Mouse (Mus musculus) midbrain, embryonic 14.5 days (tissue): ENCODE data around the gene Hist3h2ba. TPM values are rescaled to one million over a fixed set of nuclear protein-coding genes. Genes with fewer than 3 reads are reported as not detected.

ENCODE experiments used
- ATAC-seq: fragments of 200-750 bp; cut with Nextera tagmentation; 2 replicates; pipeline ENCODE4 v1.8.0; 2017; ENCODE audit warnings: moderate number of reproducible peaks, moderate library complexity; ENCODE audit not compliant: low FRiP score, low TSS enrichment
- DNase-seq: peaks from one replicate; pipeline ENCODE4 v3.0.0-alpha.2; 2015
- H3K27ac ChIP-seq: fragments of 300-500 bp; sonication (generic); replicated peaks from 2 replicates; pipeline ENCODE4 v1.5.1; 2014; ENCODE audit warnings: mild to moderate bottlenecking, low read depth, low read length, moderate library complexity
- H3K27me3 ChIP-seq: fragments of 300-500 bp; sonication (generic); 2 replicates; pipeline ENCODE4 v1.6.1; 2014; ENCODE audit warnings: low read length, control low read depth, mixed read lengths; ENCODE audit not compliant: control insufficient read depth, insufficient read depth
- H3K36me3 ChIP-seq: fragments of 300-500 bp; sonication (generic); 2 replicates; pipeline ENCODE4 v1.6.1; 2014; ENCODE audit warnings: low read length, control low read depth; ENCODE audit not compliant: control insufficient read depth, insufficient read depth
- H3K4me1 ChIP-seq: fragments of 300-500 bp; sonication (generic); 2 replicates; pipeline ENCODE4 v1.6.1; 2014; ENCODE audit warnings: mild to moderate bottlenecking, antibody characterized with exemption, low read length, control low read depth; ENCODE audit not compliant: control insufficient read depth, insufficient read depth
- H3K4me2 ChIP-seq: fragments of 300-500 bp; sonication (generic); 2 replicates; pipeline ENCODE4 v1.6.1; 2014; ENCODE audit warnings: mild to moderate bottlenecking, low read length, moderate library complexity
- H3K4me3 ChIP-seq: fragments of 300-500 bp; sonication (generic); replicated peaks from 2 replicates; pipeline ENCODE4 v1.5.1; 2014; ENCODE audit warnings: low read depth, low read length
- H3K9ac ChIP-seq: fragments of 300-500 bp; sonication (generic); replicated peaks from 2 replicates; pipeline ENCODE4 v1.6.1; 2014; ENCODE audit warnings: mild to moderate bottlenecking, low read length, moderate library complexity
- H3K9me3 ChIP-seq: fragments of 300-500 bp; sonication (generic); 2 replicates; pipeline ENCODE4 v1.6.1; 2016; ENCODE audit warnings: low read length, control low read depth, mixed read lengths; ENCODE audit not compliant: control insufficient read depth
- WGBS: fragments of 180-500 bp; shearing (Covaris S2); extraction: QIAGEN DNeasy Blood & Tissue Kit; methylation state at CpG from one replicate; pipeline ENCODE4 v1.1.7; 2014; 5-methylcytosine and 5-hydroxymethylcytosine counted together
- microRNA-seq: library from miRNA; unstranded; fragments of <30 nt; microRNA quantifications from one replicate; pipeline ENCODE4, GENCODE M21; 2016
- polyA plus RNA-seq: library from polyadenylated mRNA; unstranded; fragments of >200 nt; fragmentation: Nextera tagmentation; extraction: Ambion mirVana; gene quantifications from 2 replicates; pipeline ENCODE4 v1.2.1, GENCODE M21; 2014

The Hist3h2ba gene
- polyA plus RNA-seq, 1 experiment from 2014 or later: 239 TPM

DNA sequence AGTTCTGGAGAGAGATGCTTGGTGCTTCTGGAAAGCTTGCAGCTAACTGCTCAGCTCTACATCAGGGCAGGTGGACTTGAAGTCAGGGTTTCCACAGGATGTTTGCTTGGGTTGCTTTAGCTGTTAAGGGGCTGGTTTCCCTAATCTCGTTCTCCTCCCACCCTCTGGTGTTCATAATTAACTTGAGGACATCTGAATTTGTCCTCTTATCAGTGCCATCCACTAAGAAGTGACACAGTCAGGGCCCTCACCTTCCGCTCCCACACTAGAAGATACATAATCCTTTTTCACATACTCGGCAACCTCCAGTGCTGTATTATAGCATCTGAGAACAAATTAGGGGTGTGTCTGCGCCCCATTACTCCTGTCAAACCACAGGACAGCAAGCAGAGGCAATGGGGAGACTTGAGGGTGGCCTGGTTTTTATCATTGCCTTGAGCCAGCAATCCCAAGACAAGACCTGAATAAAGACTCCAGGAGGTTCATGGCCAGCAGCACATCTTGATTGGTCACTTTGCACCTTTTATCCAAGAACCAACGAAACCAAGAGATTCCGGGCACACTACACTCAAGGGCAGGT lies 44.5 kb downstream of the Hist3h2ba start:
- H3K36me3 ChIP-seq: peaks cover 36% of the 10 kb centered on the region
- WGBS: 84% methylated on average over 6 of the region's 6 CpGs
- no peak for ATAC-seq

DNA sequence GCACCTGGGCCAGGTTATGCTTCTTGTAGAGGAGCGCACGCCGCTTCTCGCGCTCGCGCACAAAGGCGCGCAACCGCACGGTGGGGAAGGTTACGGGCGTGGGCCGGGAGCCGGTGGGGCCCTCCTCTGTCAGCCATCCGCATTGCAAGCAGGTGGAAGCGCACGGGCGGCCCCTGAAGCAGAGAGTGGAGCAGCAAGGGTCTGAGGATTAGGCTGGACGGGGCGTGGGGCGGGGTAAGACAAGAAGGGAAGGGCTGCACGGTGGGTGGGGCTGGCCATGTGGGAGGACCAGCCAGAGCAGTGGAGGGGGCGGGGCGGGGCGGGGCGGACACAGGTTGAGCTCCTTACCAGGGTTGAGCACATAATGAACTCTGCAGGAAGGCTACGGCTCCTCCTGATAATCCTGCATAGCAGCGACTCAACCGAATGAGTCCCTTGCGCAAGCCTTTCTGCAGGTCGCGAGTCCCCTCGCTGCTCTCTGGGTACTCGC lies 45.7 kb downstream of the Hist3h2ba start:
- under 1% methylated on average over 35 of the region's 35 CpGs for WGBS
- DNase-seq (peak; percentile 70), ATAC-seq (peak; percentile 37; the same call in 1 of the 2 replicates)
- Histone ChIP-seq H3K27ac (no peak overlapping the region), H3K9ac (peak overlapping the region; percentile 34; the same call in 1 of the 2 replicates), H3K4me2 (peak overlapping the region; percentile 58), H3K9me3 (no peaks in the 10 kb centered on the region), H3K36me3 (peaks cover 24% of the 10 kb centered on the region), H3K4me3 (peak overlapping the region; percentile 35), H3K27me3 (peaks cover 19% of the 10 kb centered on the region), H3K4me1 (no peaks in the 10 kb centered on the region)

More for the DNA sequence above, 44.5 kb downstream of the Hist3h2ba start:
- H3K27ac ChIP-seq: no peak overlapping the region
- peaks cover 19% of the 10 kb centered on the region for H3K27me3 ChIP-seq
- H3K4me3 ChIP-seq: no peak overlapping the region
- no peak for DNase-seq
- H3K9ac ChIP-seq: no peak overlapping the region
- H3K9me3 ChIP-seq: no peaks in the 10 kb centered on the region
- no peaks in the 10 kb centered on the region for H3K4me1 ChIP-seq
- no peak overlapping the region for H3K4me2 ChIP-seq

- Histone ChIP-seq H3K9ac (no peak overlapping the region; the same call in 1 of the 2 replicates), H3K27ac (no peak overlapping the region), H3K27me3 (peaks cover 19% of the 10 kb centered on the region), H3K36me3 (peaks cover 16% of the 10 kb centered on the region), H3K9me3 (no peaks in the 10 kb centered on the region), H3K4me1 (no peaks in the 10 kb centered on the region), H3K4me2 (peak overlapping the region; percentile 58; the same call in 1 of the 2 replicates), H3K4me3 (no peak overlapping the region; the same call in 1 of the 2 replicates)
- WGBS: 79% methylated on average over 9 of the region's 9 CpGs
- ATAC-seq: no peak
- no peak for DNase-seq
Observed at GRCm38 (mm10) chr11:58995061-58995806, 46.5 kb downstream of the Hist3h2ba start.

DNA sequence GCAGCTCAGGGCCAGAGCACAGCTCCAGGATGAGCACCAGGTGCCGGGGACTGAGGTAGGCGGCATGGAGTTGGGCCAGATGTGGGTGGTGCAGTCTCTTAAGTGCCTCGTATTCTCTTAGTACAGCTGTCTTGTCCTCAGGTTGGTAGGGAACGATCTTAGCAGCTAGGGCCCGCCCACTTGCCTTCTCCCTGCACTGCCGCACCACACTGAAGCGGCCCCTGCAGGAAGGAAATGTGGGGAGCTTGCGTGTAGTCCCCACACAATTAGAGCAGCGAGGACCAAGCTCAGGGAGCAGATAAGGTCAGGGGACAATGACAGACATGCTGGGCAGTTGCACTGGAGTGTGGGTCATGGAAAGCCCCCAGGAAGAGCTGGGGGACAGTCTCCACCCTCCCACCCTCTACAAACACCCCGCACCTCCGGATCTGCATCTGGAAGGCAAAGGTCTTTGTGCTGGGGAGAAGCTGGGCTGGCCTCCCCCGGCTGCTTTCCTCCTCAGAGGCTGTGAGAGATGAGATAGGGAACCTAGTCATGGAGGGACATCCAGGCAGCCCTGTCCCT lies 47.2 kb downstream of the Hist3h2ba start:
- Histone ChIP-seq H3K9ac (no peak overlapping the region), H3K27me3 (peaks cover 19% of the 10 kb centered on the region), H3K36me3 (peaks cover 9% of the 10 kb centered on the region), H3K4me2 (no peak overlapping the region), H3K9me3 (no peaks in the 10 kb centered on the region), H3K27ac (no peak overlapping the region), H3K4me1 (no peaks in the 10 kb centered on the region), H3K4me3 (no peak overlapping the region)
- 48% methylated on average over 12 of the region's 12 CpGs for WGBS
- ATAC-seq: no peak
- no peak for DNase-seq

- no peak overlapping the region for H3K27ac ChIP-seq
- H3K36me3 ChIP-seq: no peaks in the 10 kb centered on the region
- H3K4me3 ChIP-seq: no peak overlapping the region
- no peak for ATAC-seq
- no peak for DNase-seq
- no peak overlapping the region for H3K9ac ChIP-seq
- H3K4me1 ChIP-seq: no peaks in the 10 kb centered on the region
- peaks cover 19% of the 10 kb centered on the region for H3K27me3 ChIP-seq
- no peaks in the 10 kb centered on the region for H3K9me3 ChIP-seq
- H3K4me2 ChIP-seq: no peak overlapping the region
- WGBS: 81% methylated on average over 5 of the region's 5 CpGs
Observed at GRCm38 (mm10) chr11:58997541-58997940, 48.8 kb downstream of the Hist3h2ba start.

Small RNAs within 50 kb of the gene (microRNA-seq; reads per million reads assigned to microRNA genes)
- gene Gm44313: not detected

Other genes with a start within 250 kb of the Hist3h2ba start
- gene Olfr319, start 249.8 kb upstream of the Hist3h2ba start, polyA plus RNA-seq: not detected in 2 replicates
- not detected in 2 replicates for gene Olfr318, start 224.9 kb upstream of the Hist3h2ba start, polyA plus RNA-seq
- gene Olfr317, start 209.7 kb upstream of the Hist3h2ba start, polyA plus RNA-seq: 0.19 and 0.25 TPM in 2 replicates
- gene Olfr316, start 196.2 kb upstream of the Hist3h2ba start, polyA plus RNA-seq: not detected in 2 replicates
- gene Olfr315, start 175.7 kb upstream of the Hist3h2ba start, polyA plus RNA-seq: not detected in 2 replicates
- gene Olfr314, start 166.0 kb upstream of the Hist3h2ba start, polyA plus RNA-seq: not detected in 2 replicates
- gene Fam183b, start 147.0 kb upstream of the Hist3h2ba start, polyA plus RNA-seq: 6.6 and 11.4 TPM in 2 replicates
- gene Olfr313, start 133.9 kb upstream of the Hist3h2ba start, polyA plus RNA-seq: not detected in 2 replicates
- not detected in 2 replicates for gene Olfr312, start 119.7 kb upstream of the Hist3h2ba start, polyA plus RNA-seq
- gene Olfr311, start 109.7 kb upstream of the Hist3h2ba start, polyA plus RNA-seq: not detected in 2 replicates
- gene Gm12258, start 101.8 kb upstream of the Hist3h2ba start, polyA plus RNA-seq: 23.7 and 26.8 TPM in 2 replicates
- 9.1 and 14.4 TPM in 2 replicates for gene 2810021J22Rik, start 81.7 kb upstream of the Hist3h2ba start, polyA plus RNA-seq
- gene Zfp39, start 44.7 kb upstream of the Hist3h2ba start, polyA plus RNA-seq: 5.9 and 9.1 TPM in 2 replicates
- 0.09 TPM in 1 of 2 replicates, not detected in the other for gene Btnl10, start 31.0 kb upstream of the Hist3h2ba start, polyA plus RNA-seq
- 641 and 678 TPM in 2 replicates for gene Rnf187, start 10.0 kb upstream of the Hist3h2ba start, polyA plus RNA-seq
- 129 and 130 TPM in 2 replicates for gene Hist3h2a, start 5.8 kb downstream of the Hist3h2ba start, polyA plus RNA-seq
- 1.1 and 1.3 TPM in 2 replicates for gene Trim17, start 5.8 kb downstream of the Hist3h2ba start, polyA plus RNA-seq
- gene Trim11, start 29.2 kb downstream of the Hist3h2ba start, polyA plus RNA-seq: 18.6 and 20.8 TPM in 2 replicates
- 0.37 and 0.43 TPM in 2 replicates for gene Obscn, start 187.5 kb downstream of the Hist3h2ba start, polyA plus RNA-seq
- 3.1 and 6.3 TPM in 2 replicates for gene Iba57, start 214.8 kb downstream of the Hist3h2ba start, polyA plus RNA-seq
- gene Gjc2, start 234.3 kb downstream of the Hist3h2ba start, polyA plus RNA-seq: 0.18 TPM in 1 of 2 replicates, not detected in the other
- 205 and 261 TPM in 2 replicates for gene Guk1, start 243.3 kb downstream of the Hist3h2ba start, polyA plus RNA-seq